Mouse (Mus musculus) cerebellum, postnatal 4 days (tissue): ENCODE data around the gene Olfr683.
"Not testable (repeated sequence)": the region's sequence is repeated elsewhere in the genome, so short reads cannot be mapped to it uniquely, and the experiment has no call there.

Experiments
- DNase-seq, 2 experiments: peaks; one replicate each; pipeline ENCODE4 v3.0.0; 2022; ENCODE audit warnings: low spot score in 2 of 2, mixed read lengths in 1 of 2

Olfr683 gene

GRCm38 (mm10) chr7:105146912-105147311 is at the start of gene Olfr683:
TSS of gene Olfr683 (minus strand) at chr7:105147012.
- DNase-seq = no peak

- no peak for DNase-seq
These were observed 39.1 kb upstream of the Olfr683 start, which contains the start of gene Olfr685 for GRCm38 (mm10) chr7:105185912-105186311. TSS of gene Olfr685 (minus strand) at chr7:105186012.

GRCm38 (mm10) chr7:105170773-105171172 is 24.0 kb upstream of the Olfr683 start:
- no peak for DNase-seq

- DNase-seq = no peak
These were observed 16.7 kb upstream of the Olfr683 start, which contains the start of gene Olfr684 for GRCm38 (mm10) chr7:105163553-105163952. TSS of gene Olfr684 (minus strand) at chr7:105163653.

- no peak for DNase-seq
These were observed 5.5 kb downstream of the Olfr683 start for GRCm38 (mm10) chr7:105141275-105141674.

GRCm38 (mm10) chr7:105116536-105116935 is 30.3 kb downstream of the Olfr683 start, which contains the start of gene Olfr681:
TSS of gene Olfr681 (plus strand) at chr7:105116836.
- DNase-seq = no peak

- not testable (repeated sequence) for DNase-seq
These were observed 54.1 kb downstream of the Olfr683 start, which contains the start of gene Olfr680-ps1 for GRCm38 (mm10) chr7:105092717-105093116. TSS of gene Olfr680-ps1 (minus strand) at chr7:105092817.
